Mouse (Mus musculus): Measurements from ENCODE around the gene Slc36a2. TPM values are rescaled to one million over a fixed set of nuclear protein-coding genes. Genes with fewer than 3 reads are reported as not detected.

The Slc36a2 gene
- polyA plus RNA-seq, 1 experiment from 2014 or later: not detected

DNA sequence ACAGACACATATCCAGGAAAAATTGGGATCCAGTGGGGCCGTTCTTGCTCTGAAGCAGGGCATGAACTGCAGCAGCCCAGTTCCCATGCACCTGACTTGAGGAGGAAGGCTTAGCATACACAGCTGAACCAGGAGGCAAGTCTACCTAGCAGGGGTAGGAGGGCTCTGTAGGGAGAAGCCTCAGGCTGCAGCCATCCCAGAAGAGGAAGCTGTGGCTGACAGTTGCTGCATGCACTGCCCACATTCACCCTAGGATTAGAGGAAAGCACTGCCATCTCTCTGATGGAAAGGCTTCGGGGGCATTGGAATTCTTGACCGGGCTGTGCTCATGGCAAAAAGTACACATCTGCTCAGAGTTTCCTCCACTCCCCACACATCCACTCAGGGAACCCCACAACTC, 5.0 kb downstream of the Slc36a2 start:
- ATAC-seq (replicated peaks): no peak
- Histone ChIP-seq H3K27me3 (no peaks in the 10 kb centered on the region), H3K9me3 (no peaks in the 10 kb centered on the region), H3K36me3 (no peaks in the 10 kb centered on the region), H3K4me1 (no peaks in the 10 kb centered on the region), H3K4me2 (replicated peaks) (no peak overlapping the region), H3K4me3 (no peak overlapping the region), H3K9ac (replicated peaks) (no peak overlapping the region), H3K27ac (replicated peaks) (no peak overlapping the region)
- WGBS: 89% methylated on average over 3 of the region's 3 CpGs

DNA sequence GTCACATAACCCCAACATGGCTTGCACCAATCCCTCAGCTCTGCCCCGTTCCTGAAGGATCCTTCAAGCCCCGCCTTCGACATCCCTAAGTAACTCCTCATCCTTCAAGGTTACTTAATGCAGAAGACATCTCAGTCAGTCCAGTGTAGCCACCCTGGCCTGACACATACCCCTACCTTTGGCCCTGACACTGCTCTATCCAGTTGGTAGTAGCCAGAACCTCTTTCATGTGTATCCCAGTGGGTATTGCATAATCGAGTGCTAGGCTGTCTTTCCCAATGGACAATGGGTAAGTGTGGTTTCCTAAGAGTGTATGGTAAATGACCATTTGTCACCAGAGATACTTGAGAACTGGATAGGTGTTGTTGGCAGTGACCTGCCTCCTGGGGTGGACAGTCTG, 6.0 kb downstream of the Slc36a2 start:
- no peak overlapping the region for H3K4me3 ChIP-seq
- WGBS: 94% methylated on average over 4 of the region's 4 CpGs
- H3K4me1 ChIP-seq: no peaks in the 10 kb centered on the region
- H3K9ac ChIP-seq (replicated peaks): no peak overlapping the region
- no peaks in the 10 kb centered on the region for H3K9me3 ChIP-seq
- no peak overlapping the region for H3K4me2 ChIP-seq (replicated peaks)
- no peak overlapping the region for H3K27ac ChIP-seq (replicated peaks)
- no peaks in the 10 kb centered on the region for H3K27me3 ChIP-seq
- no peaks in the 10 kb centered on the region for H3K36me3 ChIP-seq
- no peak for ATAC-seq (replicated peaks)

DNA sequence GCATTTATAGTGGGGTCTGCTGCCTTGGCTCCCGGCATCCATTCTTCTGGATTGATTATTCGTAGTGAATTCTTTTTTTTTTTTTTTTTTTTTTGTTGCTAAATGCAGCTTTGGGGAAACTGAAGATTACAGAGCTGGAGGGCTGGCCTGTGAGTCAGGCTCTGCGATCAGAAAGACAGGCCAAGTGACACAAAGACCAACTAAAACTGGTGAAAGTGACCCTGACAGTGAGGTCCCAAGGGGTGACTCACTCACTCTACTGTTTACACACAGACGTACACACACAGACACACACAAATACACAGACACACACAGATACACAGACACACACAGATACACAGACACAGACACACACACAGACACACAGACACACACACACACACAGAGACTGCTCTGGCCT, 14.4 kb downstream of the Slc36a2 start:
- H3K9me3 ChIP-seq: no peaks in the 10 kb centered on the region
- H3K36me3 ChIP-seq: no peaks in the 10 kb centered on the region
- H3K27ac ChIP-seq (replicated peaks): no peak overlapping the region
- 67% methylated on average over 4 of the region's 4 CpGs for WGBS
- H3K4me1 ChIP-seq: no peaks in the 10 kb centered on the region
- ATAC-seq (replicated peaks): no peak
- H3K4me3 ChIP-seq: no peak overlapping the region
- H3K4me2 ChIP-seq (replicated peaks): no peak overlapping the region
- no peak overlapping the region for H3K9ac ChIP-seq (replicated peaks)
- H3K27me3 ChIP-seq: no peaks in the 10 kb centered on the region

DNA sequence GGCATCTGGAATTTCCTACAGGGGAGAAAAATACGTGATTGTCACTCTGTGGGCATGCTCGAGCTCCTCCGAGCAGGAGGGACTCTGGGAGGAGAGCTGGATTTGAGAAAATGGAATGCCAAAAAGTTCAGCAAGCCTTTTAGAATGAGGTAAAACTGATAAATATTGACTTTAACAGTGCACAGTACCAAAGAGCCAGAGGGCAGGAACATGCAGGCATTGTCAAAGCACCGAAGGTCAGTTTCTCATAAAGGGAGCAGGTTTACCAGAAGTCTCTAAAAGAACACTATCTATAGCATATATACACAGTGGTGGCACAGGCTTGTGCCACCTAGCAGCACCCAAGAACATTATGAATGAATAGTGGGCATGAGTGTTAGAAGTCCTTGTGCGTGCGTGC, 16.0 kb downstream of the Slc36a2 start:
- ATAC-seq (replicated peaks): no peak
- Histone ChIP-seq H3K4me3 (no peak overlapping the region), H3K4me1 (no peaks in the 10 kb centered on the region), H3K27me3 (no peaks in the 10 kb centered on the region), H3K9ac (replicated peaks) (no peak overlapping the region), H3K4me2 (replicated peaks) (no peak overlapping the region), H3K27ac (replicated peaks) (no peak overlapping the region), H3K36me3 (no peaks in the 10 kb centered on the region), H3K9me3 (no peaks in the 10 kb centered on the region)
- WGBS: 89% methylated on average over 6 of the region's 6 CpGs

DNA sequence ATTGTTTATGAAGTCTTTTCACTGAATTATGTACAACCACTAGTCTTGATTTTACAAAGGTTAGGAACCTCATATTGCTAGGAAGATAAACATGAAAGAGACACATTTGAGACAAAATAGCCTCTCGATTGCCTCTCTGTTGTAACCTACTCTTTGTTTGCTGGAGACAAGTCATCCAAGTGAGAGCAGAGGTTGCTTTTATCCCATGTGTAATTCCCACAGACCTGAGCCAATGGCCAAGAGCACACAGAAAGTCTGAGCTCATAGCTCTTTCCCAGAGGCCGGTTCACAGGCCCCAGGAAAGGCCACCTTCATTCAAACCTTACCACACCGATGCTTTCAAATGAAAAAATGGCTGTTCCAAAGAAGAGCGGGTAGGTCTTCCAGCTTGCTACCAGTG, 16.4 kb downstream of the Slc36a2 start:
- Histone ChIP-seq H3K4me1 (no peaks in the 10 kb centered on the region), H3K9me3 (no peaks in the 10 kb centered on the region), H3K36me3 (no peaks in the 10 kb centered on the region), H3K27ac (replicated peaks) (no peak overlapping the region), H3K4me3 (no peak overlapping the region), H3K4me2 (replicated peaks) (no peak overlapping the region), H3K27me3 (no peaks in the 10 kb centered on the region), H3K9ac (replicated peaks) (no peak overlapping the region)
- 88% methylated on average over 4 of the region's 4 CpGs for WGBS
- no peak for ATAC-seq (replicated peaks)

DNA sequence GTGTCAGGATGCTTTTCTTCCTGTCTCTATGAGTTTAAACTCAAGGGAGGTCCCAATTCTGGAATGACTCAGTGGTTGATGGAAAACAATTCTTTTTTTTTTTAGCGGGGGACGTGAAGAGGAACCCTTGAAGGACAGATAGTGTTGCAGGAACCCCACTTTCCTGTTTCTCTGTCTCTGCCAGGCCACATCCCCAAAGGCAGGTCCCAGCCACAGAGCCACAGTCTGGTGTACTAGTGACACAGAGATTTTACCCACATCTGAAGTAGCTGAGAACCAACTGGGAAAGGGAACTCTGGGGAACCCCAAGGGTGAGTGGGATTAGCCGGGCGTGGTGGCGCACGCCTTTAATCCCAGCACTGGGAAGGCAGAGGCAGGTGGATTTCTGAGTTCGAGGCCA, 19.1 kb downstream of the Slc36a2 start:
- 90% methylated on average over 7 of the region's 7 CpGs for WGBS

DNA sequence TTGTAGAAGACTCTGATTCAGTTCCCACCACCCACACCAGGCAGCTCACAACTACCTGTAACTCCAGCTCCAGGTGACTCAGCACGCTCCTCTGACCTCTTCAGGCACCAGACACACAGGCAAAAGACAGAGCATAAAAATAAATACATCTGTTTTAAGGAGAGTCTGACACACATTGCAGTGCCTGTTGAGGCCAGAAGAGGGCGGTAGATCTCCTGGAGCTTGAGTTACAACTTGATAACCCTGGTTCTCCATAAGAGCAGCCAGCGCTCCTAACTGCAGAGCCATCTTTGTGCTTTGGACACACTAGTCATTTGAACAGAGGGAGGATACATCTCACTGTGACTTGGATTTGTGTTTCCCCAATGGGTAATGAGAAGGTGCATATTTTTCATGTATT, 20.2 kb downstream of the Slc36a2 start:
- no peak for ATAC-seq (replicated peaks)
- Histone ChIP-seq H3K4me1 (no peaks in the 10 kb centered on the region), H3K4me2 (replicated peaks) (no peak overlapping the region), H3K36me3 (no peaks in the 10 kb centered on the region), H3K4me3 (no peak overlapping the region), H3K9ac (replicated peaks) (no peak overlapping the region), H3K9me3 (no peaks in the 10 kb centered on the region), H3K27me3 (no peaks in the 10 kb centered on the region), H3K27ac (replicated peaks) (no peak overlapping the region)
- 48% methylated on average over 3 of the region's 3 CpGs for WGBS

More for the DNA sequence above, 19.1 kb downstream of the Slc36a2 start:
- H3K9me3 ChIP-seq: no peaks in the 10 kb centered on the region
- no peak overlapping the region for H3K9ac ChIP-seq (replicated peaks)
- no peaks in the 10 kb centered on the region for H3K4me1 ChIP-seq
- ATAC-seq (replicated peaks): no peak
- H3K36me3 ChIP-seq: no peaks in the 10 kb centered on the region
- no peaks in the 10 kb centered on the region for H3K27me3 ChIP-seq
- H3K4me3 ChIP-seq: no peak overlapping the region
- H3K4me2 ChIP-seq (replicated peaks): no peak overlapping the region
- H3K27ac ChIP-seq (replicated peaks): no peak overlapping the region

DNA sequence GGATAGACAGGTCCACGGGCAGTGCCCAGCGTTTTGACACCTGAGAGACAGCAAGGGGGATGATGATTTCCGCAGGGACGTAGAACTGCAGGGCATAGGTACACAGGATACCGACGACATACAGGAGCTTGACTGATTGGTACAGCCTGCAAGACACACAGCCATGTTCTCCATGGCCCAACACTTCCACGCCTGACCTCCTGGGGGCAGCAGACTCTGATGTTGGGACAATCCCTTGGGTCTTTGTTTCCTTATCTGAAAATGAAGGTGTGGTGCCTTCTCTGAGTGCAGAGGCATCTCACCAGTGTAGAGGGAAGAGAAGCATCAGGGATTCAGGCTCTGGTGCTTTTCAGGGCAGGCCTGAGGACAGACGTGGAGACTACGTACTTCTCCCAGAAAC, 22.2 kb downstream of the Slc36a2 start:
- no peak for ATAC-seq (replicated peaks)
- 52% methylated on average over 9 of the region's 9 CpGs for WGBS
- H3K36me3 ChIP-seq: no peaks in the 10 kb centered on the region

DNA sequence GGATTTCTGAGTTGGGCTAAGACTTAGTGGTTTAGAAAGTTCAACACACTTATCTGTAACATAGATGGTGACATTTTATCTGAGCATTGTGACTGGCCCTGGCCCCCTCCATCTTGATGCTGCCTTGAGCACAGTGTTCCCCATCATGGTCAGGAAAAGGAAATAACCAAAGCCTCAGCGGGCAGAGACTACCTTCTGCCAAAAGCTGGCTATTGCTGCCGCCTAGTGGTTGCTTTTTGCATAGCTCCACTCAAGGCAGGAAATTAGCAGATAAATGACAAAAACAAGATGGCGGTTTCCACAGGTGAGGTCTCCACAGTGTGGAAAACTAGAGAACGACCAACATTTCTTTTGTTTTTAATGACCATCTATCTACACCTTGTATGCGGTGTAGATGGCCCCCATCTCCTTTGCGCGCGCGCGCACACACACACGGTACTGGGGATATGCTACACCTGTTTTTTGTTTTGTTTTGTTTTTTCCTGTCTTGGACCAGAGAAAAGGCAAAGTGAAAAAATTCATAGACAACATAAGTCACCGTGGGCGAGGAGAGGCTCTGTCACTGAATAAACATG, 26.0 kb downstream of the Slc36a2 start:
- no peak for ATAC-seq (replicated peaks)
- Histone ChIP-seq H3K9ac (replicated peaks) (no peak overlapping the region), H3K27ac (replicated peaks) (no peak overlapping the region), H3K27me3 (no peaks in the 10 kb centered on the region), H3K9me3 (no peaks in the 10 kb centered on the region), H3K36me3 (no peaks in the 10 kb centered on the region), H3K4me1 (no peaks in the 10 kb centered on the region), H3K4me3 (no peak overlapping the region), H3K4me2 (replicated peaks) (no peak overlapping the region)
- WGBS: 54% methylated on average over 13 of the region's 13 CpGs

More for the DNA sequence above, 22.2 kb downstream of the Slc36a2 start:
- H3K4me3 ChIP-seq: no peak overlapping the region
- H3K4me2 ChIP-seq (replicated peaks): no peak overlapping the region
- no peak overlapping the region for H3K9ac ChIP-seq (replicated peaks)
- no peak overlapping the region for H3K27ac ChIP-seq (replicated peaks)
- no peaks in the 10 kb centered on the region for H3K4me1 ChIP-seq
- no peaks in the 10 kb centered on the region for H3K27me3 ChIP-seq
- H3K9me3 ChIP-seq: no peaks in the 10 kb centered on the region

DNA sequence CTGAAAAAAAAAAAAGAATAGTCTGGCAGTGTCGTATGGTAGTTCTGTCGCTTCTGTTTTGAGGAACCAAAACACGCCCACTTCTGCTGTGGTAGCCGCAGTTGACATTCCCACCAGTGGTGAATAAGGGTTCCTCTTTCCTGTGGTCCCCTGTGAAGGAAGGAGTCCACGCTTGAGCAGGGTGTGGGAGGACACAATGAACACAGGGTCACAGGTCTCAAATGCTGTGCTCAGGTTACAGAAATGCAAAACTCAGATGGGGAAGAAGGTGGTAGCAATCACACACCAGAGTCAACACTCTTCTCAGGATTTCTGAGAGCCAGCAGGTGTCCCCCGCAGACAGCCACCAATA, 29.8 kb downstream of the Slc36a2 start:
- H3K36me3 ChIP-seq: no peaks in the 10 kb centered on the region
- no peak for ATAC-seq (replicated peaks)
- H3K4me3 ChIP-seq: no peak overlapping the region
- H3K9me3 ChIP-seq: no peaks in the 10 kb centered on the region
- H3K9ac ChIP-seq (replicated peaks): no peak overlapping the region
- WGBS: 87% methylated on average over 6 of the region's 6 CpGs
- no peak overlapping the region for H3K27ac ChIP-seq (replicated peaks)
- no peaks in the 10 kb centered on the region for H3K4me1 ChIP-seq
- no peaks in the 10 kb centered on the region for H3K27me3 ChIP-seq
- H3K4me2 ChIP-seq (replicated peaks): no peak overlapping the region

DNA sequence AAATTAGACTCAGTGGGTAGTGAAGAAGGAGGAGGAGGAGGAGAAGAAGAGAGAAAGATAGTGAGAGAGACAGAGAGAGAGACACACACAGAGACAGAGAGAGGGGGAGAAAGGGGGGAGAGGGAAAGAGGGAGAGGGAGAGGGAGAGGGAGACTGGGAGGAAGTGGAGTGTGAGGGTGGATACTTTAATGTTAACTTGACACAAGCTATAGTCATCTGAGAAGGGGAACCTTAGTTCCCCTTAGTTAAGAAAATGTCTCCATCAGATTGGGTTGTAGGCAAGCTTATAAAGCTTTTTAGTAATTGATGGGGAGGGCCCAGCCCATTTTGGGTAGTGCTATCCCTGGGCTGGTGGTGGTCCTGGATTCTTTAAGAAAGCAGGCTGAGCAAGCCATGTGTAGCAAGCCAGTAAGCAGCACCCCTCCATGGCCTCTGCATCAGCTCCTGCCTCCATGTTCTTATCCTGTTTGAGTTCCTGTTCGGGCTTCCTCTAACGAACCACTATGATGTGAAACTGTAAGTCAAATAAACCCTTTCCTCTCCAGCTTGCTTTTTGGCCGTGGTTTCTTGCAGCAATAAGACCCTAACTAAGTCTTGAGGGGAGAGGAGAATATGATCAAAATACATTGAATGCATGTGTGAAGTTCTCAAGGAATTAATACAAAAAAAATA, 30.3 kb downstream of the Slc36a2 start:
- Histone ChIP-seq H3K27me3 (no peaks in the 10 kb centered on the region), H3K4me2 (replicated peaks) (no peak overlapping the region), H3K4me1 (no peaks in the 10 kb centered on the region), H3K4me3 (no peak overlapping the region), H3K36me3 (no peaks in the 10 kb centered on the region), H3K27ac (replicated peaks) (no peak overlapping the region), H3K9me3 (no peaks in the 10 kb centered on the region), H3K9ac (replicated peaks) (no peak overlapping the region)
- ATAC-seq (replicated peaks): no peak
- WGBS: 59% methylated on average over 3 of the region's 3 CpGs

DNA sequence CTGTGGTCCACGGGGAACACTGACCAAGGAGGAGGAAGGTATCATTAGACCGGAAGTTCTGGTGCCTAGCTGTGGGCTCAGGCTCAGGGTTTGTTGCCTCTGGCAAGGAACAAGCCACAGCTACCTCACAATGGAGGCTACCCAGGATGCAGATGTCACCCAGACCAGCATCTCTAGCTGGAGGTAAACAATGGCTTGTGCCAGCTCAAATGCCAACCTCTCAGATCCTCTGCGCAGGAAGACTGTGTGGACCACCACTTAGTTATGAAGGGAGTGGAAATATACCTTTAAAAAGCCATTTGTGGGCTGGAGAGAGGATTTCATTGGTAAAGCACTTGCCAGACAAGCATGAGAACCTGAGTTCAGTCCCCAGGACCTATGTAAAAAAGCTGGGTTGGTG, 33.3 kb downstream of the Slc36a2 start, which contains the start of gene Slc36a3:
Gene Slc36a3 (minus strand): TSS at position 101 of the 400 bp plus-strand sequence.
- no peak within 1 kb of the TSS for H3K4me3 ChIP-seq
- WGBS: 77% methylated on average over 3 of the region's 3 CpGs
- H3K36me3 ChIP-seq: no peaks in the 10 kb centered on the region
- no peak for ATAC-seq (replicated peaks)
- no peaks in the 10 kb centered on the region for H3K4me1 ChIP-seq
- no peaks in the 10 kb centered on the region for H3K27me3 ChIP-seq
- H3K9ac ChIP-seq (replicated peaks): no peak within 1 kb of the TSS
- H3K4me2 ChIP-seq (replicated peaks): no peak within 1 kb of the TSS
- no peak within 1 kb of the TSS for H3K27ac ChIP-seq (replicated peaks)
- no peaks in the 10 kb centered on the region for H3K9me3 ChIP-seq

DNA sequence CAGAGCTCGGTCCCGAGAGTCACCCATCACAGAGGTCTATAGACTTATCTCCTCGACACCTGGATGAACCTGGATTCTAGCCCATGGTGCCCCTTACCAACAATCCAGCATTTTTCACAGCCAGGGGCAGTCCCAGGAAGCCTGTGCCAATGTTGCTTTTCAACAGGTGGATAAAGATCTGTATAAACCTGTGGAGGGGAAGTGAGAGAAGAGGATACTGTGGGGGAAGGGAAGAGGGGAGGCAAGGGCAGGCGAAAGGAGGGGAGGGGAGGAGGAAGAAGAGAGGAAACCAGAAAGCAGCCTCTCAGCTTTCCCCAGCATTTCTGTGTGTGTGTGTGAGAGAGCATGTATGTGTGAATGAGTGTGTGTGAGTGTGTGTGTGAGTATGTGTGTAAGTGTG, 36.4 kb downstream of the Slc36a2 start:
- 82% methylated on average over 4 of the region's 4 CpGs for WGBS

More for the DNA sequence above, 36.4 kb downstream of the Slc36a2 start:
- no peak overlapping the region for H3K9ac ChIP-seq (replicated peaks)
- H3K4me2 ChIP-seq (replicated peaks): no peak overlapping the region
- no peak overlapping the region for H3K27ac ChIP-seq (replicated peaks)
- no peaks in the 10 kb centered on the region for H3K36me3 ChIP-seq
- no peaks in the 10 kb centered on the region for H3K9me3 ChIP-seq
- ATAC-seq (replicated peaks): no peak
- H3K4me3 ChIP-seq: no peak overlapping the region
- H3K27me3 ChIP-seq: no peaks in the 10 kb centered on the region
- no peaks in the 10 kb centered on the region for H3K4me1 ChIP-seq

Measured in forebrain, embryonic 15.5 days (tissue).